Comparison of ENCODE assay signal across 21 mouse cellular contexts in the genomic region with DNA sequence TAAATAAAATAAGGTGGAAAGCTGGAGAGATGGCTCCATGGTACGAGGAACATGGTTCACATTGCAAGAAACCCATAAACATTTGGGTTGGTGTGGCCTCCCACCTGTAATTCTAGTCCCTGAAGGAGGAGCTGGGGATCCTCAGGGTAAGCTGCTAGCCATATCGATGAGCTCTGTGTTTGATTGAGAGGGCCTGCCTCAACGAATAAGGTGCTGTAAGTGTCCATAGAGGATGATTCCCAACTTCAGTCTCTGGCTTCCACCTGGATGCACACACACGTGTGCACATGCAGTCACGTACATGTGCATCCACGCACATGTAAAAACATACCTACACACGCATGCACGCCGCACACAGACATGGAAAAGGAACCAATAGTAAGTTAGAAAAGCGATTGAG.
A peak's percentile ranks its signal among the peaks of the same experiment; 100 is the strongest.
DNase-seq lines count a peak whose midpoint lies in the region; ATAC-seq and TF ChIP-seq lines count a peak whose summit lies in the region.
"Had no signal": no experiment of that assay in that cellular context is flagged by ENCODE, and none has a peak within 500 bp of the region (broad histone marks: within the 10 kb centered on the region; RNA-seq: fewer than 3 reads in every experiment).

No protein-coding gene starts in this region.

- H3K9ac ChIP-seq in forebrain, embryonic 15.5 days (replicated peaks), result no peak overlapping the region
- H3K9ac ChIP-seq in forebrain, postnatal 0 days, result no peak overlapping the region
- no peak overlapping the region for H3K9ac ChIP-seq in midbrain, embryonic 16.5 days (ENCODE audit: low read depth, low read length)
- no peak overlapping the region for H3K9ac ChIP-seq in midbrain, embryonic 15.5 days
- H3K9ac ChIP-seq: heart, embryonic 13.5 days; liver, embryonic 13.5 days; lung, embryonic 14.5 days; neural tube, embryonic 15.5 days had no signal

- 85% methylated on average over 10 of the region's 10 CpGs for WGBS in forebrain, embryonic 15.5 days
- 82% methylated on average over 10 of the region's 10 CpGs for WGBS in forebrain, postnatal 0 days
- 88% methylated on average over 10 of the region's 10 CpGs for WGBS in midbrain, embryonic 16.5 days
- WGBS in midbrain, embryonic 15.5 days, result 87% methylated on average over 10 of the region's 10 CpGs

- no peak for DNase-seq in forebrain, postnatal 0 days
- peak; percentile 51 for DNase-seq in brain, embryonic 14.5 days (ENCODE audit: low read depth)
- peak; percentile 59 for DNase-seq in retina, postnatal 1 day
- DNase-seq in ovary, postnatal 14 days (ENCODE audit: low spot score), result no peak
- DNase-seq: adrenal gland, postnatal 14 days; cerebellum, adult 11 months; gastrocnemius, postnatal 14 days; heart, adult 18-20 months; heart, postnatal 36 days; kidney, adult 9 months; kidney, postnatal 25 days; liver, embryonic 13.5 days; lung, embryonic 14.5 days; lung, postnatal 36 days; thymus, postnatal 25 days had no signal

- no peak overlapping the region for H3K4me3 ChIP-seq in forebrain, embryonic 15.5 days
- H3K4me3 ChIP-seq in forebrain, postnatal 0 days (ENCODE audit: low read depth, low read length), result no peak overlapping the region
- no peak overlapping the region for H3K4me3 ChIP-seq in midbrain, embryonic 16.5 days (ENCODE audit: low read depth, low read length)
- H3K4me3 ChIP-seq in midbrain, embryonic 15.5 days, result no peak overlapping the region
- H3K4me3 ChIP-seq: heart, embryonic 13.5 days; liver, embryonic 13.5 days; neural tube, embryonic 15.5 days had no signal

- no peak overlapping the region for H3K4me2 ChIP-seq in forebrain, embryonic 15.5 days (replicated peaks)
- no peak overlapping the region for H3K4me2 ChIP-seq in forebrain, postnatal 0 days (ENCODE audit: low read depth)
- H3K4me2 ChIP-seq in midbrain, embryonic 16.5 days (ENCODE audit: low read length), result no peak overlapping the region; the same call in 1 of the 2 replicates
- H3K4me2 ChIP-seq in midbrain, embryonic 15.5 days, result no peak overlapping the region
- H3K4me2 ChIP-seq: heart, embryonic 13.5 days; liver, embryonic 13.5 days; lung, embryonic 14.5 days; neural tube, embryonic 15.5 days had no signal

- no peaks in the 10 kb centered on the region for H3K27me3 ChIP-seq in forebrain, embryonic 15.5 days
- no peaks in the 10 kb centered on the region for H3K27me3 ChIP-seq in forebrain, postnatal 0 days (ENCODE audit: insufficient read depth, low read length)
- no peaks in the 10 kb centered on the region for H3K27me3 ChIP-seq in midbrain, embryonic 16.5 days (ENCODE audit: control insufficient read depth, insufficient read depth, low read depth, low read length)
- H3K27me3 ChIP-seq in midbrain, embryonic 15.5 days (replicated peaks), result no peaks in the 10 kb centered on the region
- H3K27me3 ChIP-seq: heart, embryonic 13.5 days; liver, embryonic 13.5 days; neural tube, embryonic 15.5 days had no signal

- 0 out of 2 replicates have a peak overlapping the region, but pooled peaks have one; percentile 77 for H3K27ac ChIP-seq in forebrain, embryonic 15.5 days (replicated peaks)
- H3K27ac ChIP-seq in forebrain, postnatal 0 days (ENCODE audit: low read depth, low read length), result no peak overlapping the region
- H3K27ac ChIP-seq in midbrain, embryonic 16.5 days (ENCODE audit: low read length), result peak overlapping the region; percentile 11; the same call in 1 of the 2 replicates
- no peak overlapping the region for H3K27ac ChIP-seq in midbrain, embryonic 15.5 days
- H3K27ac ChIP-seq: heart, embryonic 13.5 days; liver, embryonic 13.5 days had no signal

- no peak for TF ChIP-seq CTCF in forebrain, postnatal 0 days (IDR thresholded peaks at IDR 0.05; ENCODE audit: low read depth)
- TF ChIP-seq CTCF in brain, embryonic 14.5 days (IDR thresholded peaks at IDR 0.05; ENCODE audit: borderline replicate concordance, extremely low read depth, insufficient read depth, insufficient read length), result no peak

- H3K36me3 ChIP-seq in forebrain, embryonic 15.5 days, result no peaks in the 10 kb centered on the region
- H3K36me3 ChIP-seq in forebrain, postnatal 0 days (ENCODE audit: insufficient read depth), result no peaks in the 10 kb centered on the region
- no peaks in the 10 kb centered on the region for H3K36me3 ChIP-seq in midbrain, embryonic 16.5 days (ENCODE audit: control insufficient read depth, insufficient read depth, low read length)
- no peaks in the 10 kb centered on the region for H3K36me3 ChIP-seq in midbrain, embryonic 15.5 days (replicated peaks)
- H3K36me3 ChIP-seq: heart, embryonic 13.5 days; liver, embryonic 13.5 days; neural tube, embryonic 15.5 days had no signal

- peaks cover 8% of the 10 kb centered on the region for H3K4me1 ChIP-seq in forebrain, embryonic 15.5 days
- H3K4me1 ChIP-seq in forebrain, postnatal 0 days (ENCODE audit: insufficient read depth), result no peaks in the 10 kb centered on the region
- H3K4me1 ChIP-seq in midbrain, embryonic 16.5 days (ENCODE audit: control insufficient read depth, insufficient read depth, low read length), result peaks cover 9% of the 10 kb centered on the region; the same call in 1 of the 2 replicates
- peaks cover 4% of the 10 kb centered on the region; the same call in 1 of the 2 replicates for H3K4me1 ChIP-seq in midbrain, embryonic 15.5 days
- H3K4me1 ChIP-seq: liver, embryonic 13.5 days had no signal

- ATAC-seq in forebrain, embryonic 15.5 days (replicated peaks), result no peak
- ATAC-seq in forebrain, postnatal 0 days, result no peak
- ATAC-seq in midbrain, embryonic 16.5 days, result no peak
- no peak for ATAC-seq in midbrain, embryonic 15.5 days (replicated peaks)
- ATAC-seq: Patski had no signal

- no peaks in the 10 kb centered on the region for H3K9me3 ChIP-seq in forebrain, embryonic 15.5 days
- H3K9me3 ChIP-seq in forebrain, postnatal 0 days (ENCODE audit: low read length), result no peaks in the 10 kb centered on the region
- H3K9me3 ChIP-seq in midbrain, embryonic 16.5 days (replicated peaks; ENCODE audit: control insufficient read depth, low read length, poor library complexity, severe bottlenecking), result no peaks in the 10 kb centered on the region
- no peaks in the 10 kb centered on the region for H3K9me3 ChIP-seq in midbrain, embryonic 15.5 days
- H3K9me3 ChIP-seq: heart, embryonic 13.5 days; liver, embryonic 13.5 days; neural tube, embryonic 15.5 days had no signal

- no peak for TF ChIP-seq POLR2A in brain, embryonic 14.5 days (IDR thresholded peaks at IDR 0.05; ENCODE audit: borderline replicate concordance, extremely low read depth, insufficient read depth, insufficient read length, poor library complexity, severe bottlenecking)

Comparison
In these comparisons a context has a peak if more than half of its experiments do, and no peak if none do; other contexts are left out.
1. H3K27ac ChIP-seq: peak in forebrain, embryonic 15.5 days (single experiment) and midbrain, embryonic 16.5 days (single experiment); none in forebrain, postnatal 0 days (single experiment) and midbrain, embryonic 15.5 days (single experiment).
2. DNase-seq: peak in brain, embryonic 14.5 days (single experiment) and retina, postnatal 1 day (single experiment); none in forebrain, postnatal 0 days (single experiment) and ovary, postnatal 14 days (single experiment).